Mouse (Mus musculus): ENCODE data around the gene Snrnp200.
"Not testable (repeated sequence)": the region's sequence is repeated elsewhere in the genome, so short reads cannot be mapped to it uniquely, and the experiment has no call there.

- not testable (repeated sequence) for TF ChIP-seq CTCF (IDR thresholded peaks at IDR 0.05; ENCODE audit: insufficient read depth, low read length); POLR2A (IDR thresholded peaks at IDR 0.05; ENCODE audit: borderline replicate concordance, extremely low read depth, low read depth, low read length)
Measured at GRCm38 (mm10) chr2:127272049-127272448, 63.9 kb downstream of the Snrnp200 start.

Measured in lung, adult 2 months (tissue).